Mouse (Mus musculus) forebrain, embryonic 12.5 days (tissue): ENCODE data around the gene Vmn2r112. TPM values are rescaled to one million over a fixed set of nuclear protein-coding genes. Genes with fewer than 3 reads are reported as not detected.
"Not testable (repeated sequence)": the region's sequence is repeated elsewhere in the genome, so short reads cannot be mapped to it uniquely, and the experiment has no call there.

Experiments used
- ATAC-seq: fragments of 200-750 bp; cut with Nextera tagmentation; 2 replicates; pipeline ENCODE4 v1.8.0; 2017; ENCODE audit warnings: moderate TSS enrichment; ENCODE audit not compliant: low FRiP score
- H3K27ac ChIP-seq: fragments of 300-500 bp; sonication (generic); 2 replicates; pipeline ENCODE4 v1.5.1; 2016; ENCODE audit warnings: mild to moderate bottlenecking
- H3K27me3 ChIP-seq: fragments of 300-500 bp; sonication (generic); 2 replicates; pipeline ENCODE4 v1.6.1; 2016; ENCODE audit warnings: mild to moderate bottlenecking
- H3K36me3 ChIP-seq: fragments of 300-500 bp; sonication (generic); replicated peaks from 2 replicates; pipeline ENCODE4 v1.6.1; 2016; ENCODE audit warnings: mild to moderate bottlenecking
- H3K4me1 ChIP-seq: fragments of 300-500 bp; sonication (generic); 2 replicates; pipeline ENCODE4 v1.6.1; 2016
- H3K4me2 ChIP-seq: fragments of 300-500 bp; sonication (generic); 2 replicates; pipeline ENCODE4 v1.6.1; 2016; ENCODE audit warnings: mild to moderate bottlenecking, moderate library complexity
- H3K4me3 ChIP-seq: fragments of 300-500 bp; sonication (generic); replicated peaks from 2 replicates; pipeline ENCODE4 v1.5.1; 2016; ENCODE audit warnings: mild to moderate bottlenecking
- H3K9ac ChIP-seq: fragments of 300-500 bp; sonication (generic); 2 replicates; pipeline ENCODE4 v1.6.1; 2016; ENCODE audit warnings: mild to moderate bottlenecking
- H3K9me3 ChIP-seq: fragments of 300-500 bp; sonication (generic); 2 replicates; pipeline ENCODE4 v1.6.1; 2016
- WGBS: fragments of 180-500 bp; shearing (Covaris S2); methylation state at CpG from one replicate; pipeline ENCODE4 v1.1.7; 2016; 5-methylcytosine and 5-hydroxymethylcytosine counted together
- polyA plus RNA-seq: library from polyadenylated mRNA; unstranded; fragments of >200 nt; fragmentation: Nextera tagmentation; extraction: Ambion mirVana; gene quantifications from 2 replicates; pipeline ENCODE4 v1.2.1, GENCODE M21; 2016

The Vmn2r112 gene
- not detected in 2 replicates for polyA plus RNA-seq

DNA sequence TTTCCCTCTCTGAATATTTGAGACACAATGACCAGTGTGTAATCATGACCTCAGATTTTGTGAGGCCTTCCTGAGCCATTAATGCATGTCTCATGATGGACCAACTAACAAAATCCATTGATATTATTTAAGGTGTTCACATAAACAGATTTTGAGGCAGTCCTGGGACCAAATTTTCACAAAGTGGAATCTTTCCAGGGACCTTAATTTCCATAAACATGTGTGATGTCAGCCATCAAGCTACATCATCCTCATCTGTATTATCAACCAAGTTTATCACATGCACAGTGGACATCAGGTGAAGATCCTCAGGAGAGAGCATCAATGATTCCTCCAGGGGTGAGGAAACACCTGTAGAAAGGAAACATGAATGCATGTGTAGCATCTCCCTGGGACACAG, at the start of gene Vmn2r112:
Gene Vmn2r112 (plus strand): TSS at position 301 of the 400 bp plus-strand sequence.
- H3K4me1 ChIP-seq, H3K4me2 ChIP-seq, H3K4me3 ChIP-seq, ATAC-seq, H3K27ac ChIP-seq, H3K9me3 ChIP-seq, H3K27me3 ChIP-seq, H3K36me3 ChIP-seq, H3K9ac ChIP-seq: not testable (repeated sequence)

DNA sequence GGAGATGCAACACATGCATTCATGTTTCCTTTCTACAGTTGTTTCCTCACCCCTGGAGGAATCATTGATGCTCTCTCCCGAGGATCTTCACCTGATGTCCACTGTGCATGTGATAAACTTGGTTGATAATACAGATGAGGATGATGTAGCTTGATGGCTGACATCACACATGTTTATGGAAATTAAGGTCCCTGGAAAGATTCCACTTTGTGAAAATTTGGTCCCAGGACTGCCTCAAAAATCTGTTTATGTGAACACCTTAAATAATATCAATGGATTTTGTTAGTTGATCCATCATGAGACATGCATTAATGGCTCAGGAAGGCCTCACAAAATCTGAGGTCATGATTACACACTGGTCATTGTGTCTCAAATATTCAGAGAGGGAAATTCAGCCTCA, 27.4 kb upstream of the Vmn2r112 start, which contains the start of gene Vmn2r111:
Gene Vmn2r111 (minus strand): TSS at position 101 of the 400 bp plus-strand sequence.
- H3K27me3 ChIP-seq, H3K4me2 ChIP-seq, H3K36me3 ChIP-seq, ATAC-seq, H3K9me3 ChIP-seq, H3K27ac ChIP-seq, H3K4me1 ChIP-seq, H3K4me3 ChIP-seq, H3K9ac ChIP-seq: not testable (repeated sequence)
- WGBS: 67% methylated on average over 1 of the region's 1 CpGs

DNA sequence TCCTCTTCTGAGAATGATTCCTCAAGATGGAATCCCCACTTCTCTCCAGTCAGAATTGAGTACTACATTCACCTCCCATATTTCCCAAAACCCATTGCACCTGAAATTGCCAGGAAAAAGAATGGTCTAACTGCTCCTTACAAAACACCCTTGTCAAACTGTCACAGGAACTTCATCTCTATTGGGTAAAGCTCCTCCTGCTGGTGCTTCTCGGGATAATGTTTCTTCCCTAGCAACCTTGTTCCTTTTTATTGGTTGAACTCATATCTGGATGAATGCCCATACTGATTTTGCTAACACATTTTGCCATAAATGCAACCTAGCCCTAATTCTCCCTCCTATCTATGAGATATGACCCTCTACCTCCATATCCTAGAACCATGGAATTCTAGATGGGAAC, 29.9 kb downstream of the Vmn2r112 start:
- H3K4me3 ChIP-seq: no peak overlapping the region
- no peaks in the 10 kb centered on the region for H3K4me1 ChIP-seq
- H3K4me2 ChIP-seq: no peak overlapping the region
- H3K9ac ChIP-seq: no peak overlapping the region
- peaks cover 12% of the 10 kb centered on the region; the same call in 1 of the 2 replicates for H3K9me3 ChIP-seq
- H3K27me3 ChIP-seq: no peaks in the 10 kb centered on the region
- H3K36me3 ChIP-seq: no peaks in the 10 kb centered on the region
- no peak overlapping the region for H3K27ac ChIP-seq
- 85% methylated on average over 1 of the region's 1 CpGs for WGBS
- no peak for ATAC-seq

Other genes with a start within 250 kb of the Vmn2r112 start
- 17.0 TPM in 2 replicates for gene Zfp944, start 239.6 kb upstream of the Vmn2r112 start, polyA plus RNA-seq
- gene Zfp758, start 239.5 kb upstream of the Vmn2r112 start, polyA plus RNA-seq: 10.0 and 10.1 TPM in 2 replicates
- gene Zfp946, start 176.7 kb upstream of the Vmn2r112 start, polyA plus RNA-seq: 33.2 and 34.0 TPM in 2 replicates
- gene Vmn2r111, start 27.5 kb upstream of the Vmn2r112 start, polyA plus RNA-seq: not detected in 2 replicates